Mouse (Mus musculus): ENCODE results near the gene 3110009E18Rik.

- no peak for TF ChIP-seq POLR2A (IDR thresholded peaks at IDR 0.05; ENCODE audit: low read depth, low read length)
- no peak for TF ChIP-seq CTCF (conservative IDR thresholded peaks at IDR 0.05; ENCODE audit: insufficient read depth, insufficient read length, low read depth, low read length)
Measured at GRCm38 (mm10) chr1:120186655-120187054, 65.7 kb downstream of the 3110009E18Rik start.
